Mouse (Mus musculus) testis, adult 10 weeks (tissue): ENCODE measurements around the gene Olfr952. TPM values are rescaled to one million over a fixed set of nuclear protein-coding genes. Genes with fewer than 3 reads are reported as not detected.

Source experiments
- polyA plus RNA-seq: library from polyadenylated mRNA; stranded (reverse); fragments of 350-450 nt; fragmentation: Illumina TruSeq; extraction: RNeasy Lipid Tissue Mini Kit (QIAGEN cat#74804); gene quantifications from one replicate; pipeline ENCODE4 v1.2.3, GENCODE M21; 2014; ENCODE audit warnings: low read depth, low replicate concordance

The Olfr952 gene
- polyA plus RNA-seq: not detected

DNA sequence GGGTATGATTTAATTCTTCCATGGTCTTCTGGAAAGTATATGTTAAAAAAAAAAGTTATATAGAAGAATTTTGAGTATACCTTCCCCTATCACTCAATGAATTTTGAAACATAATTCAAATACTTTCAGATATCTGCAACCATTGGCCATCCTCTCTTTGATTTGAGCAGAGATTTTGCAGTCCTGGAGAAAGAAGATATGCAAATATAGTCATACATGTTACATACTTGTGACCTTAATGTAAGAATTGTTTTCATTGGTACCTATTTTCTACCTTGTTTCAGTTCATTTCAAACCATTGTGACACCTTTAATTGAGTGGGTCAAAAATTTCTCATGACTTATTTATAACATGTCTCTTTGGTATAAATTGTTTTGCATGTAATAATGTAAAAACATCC lies at the start of gene Olfr952:
Gene Olfr952 (minus strand): TSS at position 101 of the 400 bp plus-strand sequence.

DNA sequence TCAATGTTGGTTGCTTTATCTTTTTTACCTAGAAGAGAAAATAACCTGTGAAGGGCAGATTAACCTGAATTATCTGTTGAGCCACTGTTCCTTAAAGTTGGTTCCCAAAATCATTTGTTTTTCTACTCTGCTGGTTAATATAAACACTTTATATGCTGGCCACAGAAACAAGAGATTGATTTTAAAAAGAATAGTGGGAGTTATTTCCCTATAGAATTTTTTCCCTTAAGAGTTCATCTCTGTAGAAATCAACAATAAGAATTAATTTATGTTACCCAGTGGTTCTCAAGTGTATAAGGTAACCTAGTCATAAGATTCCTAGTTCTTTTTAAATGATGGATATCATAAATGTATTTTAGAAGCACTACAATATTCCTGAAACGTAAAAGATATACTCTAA lies 44.9 kb upstream of the Olfr952 start, which contains the start of gene Olfr955:
Gene Olfr955 (minus strand): TSS at position 101 of the 400 bp plus-strand sequence.

DNA sequence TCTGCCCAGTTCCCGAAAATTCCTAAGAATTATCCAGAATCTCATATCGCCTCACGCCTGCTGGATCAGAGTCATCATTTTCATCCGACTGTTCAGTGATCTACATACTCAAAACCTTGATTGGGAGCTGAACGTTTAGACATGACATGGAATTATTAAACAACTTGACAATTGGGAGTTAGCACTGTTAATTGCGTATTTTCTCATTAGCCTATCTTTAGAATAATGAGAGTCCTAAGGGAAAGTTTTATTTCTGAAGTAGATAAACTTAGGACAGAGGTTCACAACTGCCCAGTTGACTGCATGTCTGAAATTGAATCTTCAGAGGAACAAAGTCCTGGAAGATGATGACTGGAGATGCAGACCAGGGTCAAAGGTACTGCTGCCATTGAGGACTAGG lies 29.5 kb upstream of the Olfr952 start, which contains the start of gene Olfr954:
Gene Olfr954 (plus strand): TSS at position 301 of the 400 bp plus-strand sequence.

DNA sequence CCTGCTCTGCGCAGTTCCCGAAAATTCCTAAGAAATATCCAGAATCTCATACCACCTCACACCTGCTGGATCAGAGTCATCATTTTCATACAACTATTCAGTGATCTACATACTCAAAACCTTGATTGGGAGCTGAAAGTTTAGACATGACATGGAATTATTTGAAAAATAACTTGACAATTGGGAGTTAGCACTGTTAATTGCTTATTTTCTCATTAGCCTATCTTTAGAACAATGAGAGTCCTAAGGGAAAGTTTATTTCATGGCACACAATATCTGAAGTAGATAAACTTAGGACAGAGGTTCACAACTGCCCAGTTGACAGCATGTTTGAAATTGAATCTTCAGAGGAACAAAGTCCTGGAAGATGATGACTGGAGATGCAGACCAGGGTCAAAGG lies 39.8 kb downstream of the Olfr952 start, which contains the start of gene Olfr951:
Gene Olfr951 (plus strand): TSS at position 301 of the 400 bp plus-strand sequence.

Other genes starting within 250 kb of the Olfr952 start
- gene Olfr944, start 225.2 kb downstream of the Olfr952 start, polyA plus RNA-seq: not detected
- gene Olfr1537, start 177.2 kb downstream of the Olfr952 start, polyA plus RNA-seq: not detected
- not detected for gene Olfr945, start 150.3 kb downstream of the Olfr952 start, polyA plus RNA-seq
- not detected for gene Olfr948, start 101.1 kb downstream of the Olfr952 start, polyA plus RNA-seq
- gene Olfr951, start 39.7 kb downstream of the Olfr952 start, polyA plus RNA-seq: not detected
- not detected for gene Olfr954, start 29.6 kb upstream of the Olfr952 start, polyA plus RNA-seq
- gene Olfr955, start 44.8 kb upstream of the Olfr952 start, polyA plus RNA-seq: not detected
- not detected for gene Olfr44, start 66.8 kb upstream of the Olfr952 start, polyA plus RNA-seq
- gene Olfr957, start 88.7 kb upstream of the Olfr952 start, polyA plus RNA-seq: not detected
- not detected for gene Olfr958, start 126.9 kb upstream of the Olfr952 start, polyA plus RNA-seq
- gene Olfr959, start 148.4 kb upstream of the Olfr952 start, polyA plus RNA-seq: not detected
- gene AW551984, start 177.3 kb upstream of the Olfr952 start, polyA plus RNA-seq: 0.08 TPM
- not detected for gene Olfr148, start 183.5 kb upstream of the Olfr952 start, polyA plus RNA-seq
- not detected for gene Olfr960, start 194.2 kb upstream of the Olfr952 start, polyA plus RNA-seq
- not detected for gene Olfr961, start 217.9 kb upstream of the Olfr952 start, polyA plus RNA-seq
- gene Olfr963, start 240.1 kb upstream of the Olfr952 start, polyA plus RNA-seq: not detected